Mouse (Mus musculus) lung, postnatal 0 days (tissue): ENCODE results near the gene Adamts17.

ENCODE experiments used
- CTCF ChIP-seq: IDR thresholded peaks from 2 replicates; pipeline ENCODE4 v1.5.1; 2016; ENCODE audit warnings: antibody characterized with exemption, mild to moderate bottlenecking
- EP300 ChIP-seq: IDR thresholded peaks from 2 replicates; pipeline ENCODE4 v1.6.1; 2016; ENCODE audit warnings: antibody characterized with exemption, mild to moderate bottlenecking, control low read depth

DNA sequence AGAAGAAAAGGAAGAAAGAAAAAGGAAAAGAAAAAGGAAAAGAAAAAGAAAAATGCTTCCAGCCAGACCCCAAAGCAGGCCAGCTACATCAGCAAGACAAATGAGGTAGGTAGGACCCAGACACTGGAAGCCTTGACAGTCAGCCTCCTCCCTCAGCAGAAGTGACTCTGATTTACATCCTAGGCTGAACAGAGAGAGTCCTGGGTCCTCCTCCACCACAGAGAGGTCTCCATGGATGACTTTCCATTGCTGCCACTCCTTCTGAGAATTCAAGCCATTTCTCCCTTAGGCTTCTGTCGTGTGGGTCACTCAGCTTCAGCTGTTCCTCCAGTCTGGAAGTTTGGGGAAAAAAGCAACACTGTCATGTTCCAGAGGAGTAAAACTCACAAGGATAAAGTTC lies 28.2 kb upstream of the Adamts17 start:
- TF ChIP-seq CTCF = no peak
- no peak for TF ChIP-seq EP300
